Mouse (Mus musculus) cerebellum, adult 2 months (tissue): ENCODE measurements around the gene Pax7.

ENCODE experiments used
- CTCF ChIP-seq: fragments of 200-500 bp; IDR thresholded peaks from 2 replicates; pipeline ENCODE4 v1.5.1; 2011; ENCODE audit warnings: low read depth, mild to moderate bottlenecking, control low read depth, low read length, moderate library complexity, borderline replicate concordance; ENCODE audit not compliant: insufficient read depth
- POLR2A ChIP-seq: fragments of 200-500 bp; IDR thresholded peaks from 2 replicates; pipeline ENCODE4 v1.6.1; 2011; ENCODE audit warnings: low read length, control low read depth, borderline replicate concordance; ENCODE audit not compliant: insufficient read depth

DNA sequence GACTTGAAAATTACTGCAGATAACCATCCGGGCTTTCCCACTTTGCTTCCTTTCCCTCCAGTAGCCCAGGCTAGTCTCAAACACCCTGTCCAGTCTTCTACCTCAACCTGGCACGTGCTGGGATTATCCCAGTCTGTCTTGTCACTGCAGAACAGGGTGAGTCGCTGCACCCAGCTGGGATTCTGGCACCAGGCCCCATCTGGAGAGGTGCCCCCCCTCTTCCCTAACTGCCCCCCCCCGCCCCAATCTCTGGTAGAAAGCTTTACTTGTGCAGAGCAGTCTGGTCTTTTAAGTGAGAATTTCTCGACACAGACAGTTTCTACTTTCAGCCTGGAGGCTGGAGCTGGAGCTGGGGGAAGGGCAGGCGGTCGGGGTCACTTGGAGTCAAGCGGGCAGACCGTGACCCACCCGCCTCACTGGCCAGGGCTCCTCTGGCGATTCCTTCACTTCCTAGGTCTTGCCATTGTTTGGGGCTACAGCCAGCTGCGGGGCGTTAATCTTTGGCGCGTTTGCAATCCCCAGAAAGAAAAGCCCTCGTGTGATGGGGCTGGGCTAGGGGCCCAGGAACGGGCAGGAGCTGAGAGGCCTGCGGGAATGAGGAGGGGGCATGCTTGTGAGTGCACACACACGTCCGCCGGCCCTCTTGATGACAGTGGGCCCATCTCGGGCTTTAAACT lies 22.4 kb downstream of the Pax7 start:
- TF ChIP-seq CTCF = no peak
- TF ChIP-seq POLR2A = no peak
